Mouse (Mus musculus) forebrain, embryonic 15.5 days (tissue): ENCODE results near the gene Spata18. TPM values are rescaled to one million over a fixed set of nuclear protein-coding genes. Genes with fewer than 3 reads are reported as not detected.

Experiments used
- polyA plus RNA-seq: library from polyadenylated mRNA; unstranded; fragments of >200 nt; fragmentation: Nextera tagmentation; extraction: Ambion mirVana; gene quantifications from 2 replicates; pipeline ENCODE4 v1.2.1, GENCODE M21; 2015

Gene Spata18
- polyA plus RNA-seq, 1 experiment from 2014 or later, result 0.78 TPM

Other genes starting within 250 kb of the Spata18 start
- 0.06 and 0.08 TPM in 2 replicates for gene Cwh43, start 245.3 kb upstream of the Spata18 start, polyA plus RNA-seq
- 41.5 and 45.3 TPM in 2 replicates for gene Dcun1d4, start 170.4 kb upstream of the Spata18 start, polyA plus RNA-seq
- gene Lrrc66, start 18.9 kb upstream of the Spata18 start, polyA plus RNA-seq, result not detected in 2 replicates
- gene Sgcb, start 3.6 kb upstream of the Spata18 start, polyA plus RNA-seq, result 25.3 and 25.4 TPM in 2 replicates